9 mouse cellular contexts compared by ENCODE assay signal in genomic region chr17:36252250-36252876, GRCm38 (mm10). TPM values are rescaled to one million over a fixed set of nuclear protein-coding genes. Genes with fewer than 3 reads are reported as not detected.
DNase-seq lines count a peak whose midpoint lies in the region; ATAC-seq lines count a peak whose summit lies in the region.
"Had no signal": no experiment of that assay in that cellular context is flagged by ENCODE, and none has a peak within 500 bp of the region (broad histone marks: within the 10 kb centered on the region; RNA-seq: fewer than 3 reads in every experiment).

No protein-coding gene starts in this region.

- no peaks in the 10 kb centered on the region for H3K9me3 ChIP-seq in embryonic facial prominence, embryonic 10.5 days
- no peaks in the 10 kb centered on the region for H3K9me3 ChIP-seq in hindbrain, embryonic 16.5 days (ENCODE audit: control insufficient read depth, low read length)
- H3K9me3 ChIP-seq in neural tube, embryonic 11.5 days (ENCODE audit: control insufficient read depth, low read length) = no peaks in the 10 kb centered on the region

- peak overlapping the region; percentile 54 for H3K4me2 ChIP-seq in hindbrain, embryonic 16.5 days (ENCODE audit: low read length)
- peak overlapping the region; percentile 38 for H3K4me2 ChIP-seq in neural tube, embryonic 11.5 days (ENCODE audit: low read depth)

- H3K27me3 ChIP-seq in embryonic facial prominence, embryonic 10.5 days (replicated peaks; ENCODE audit: low read depth, poor library complexity, severe bottlenecking) = peaks cover 57% of the 10 kb centered on the region
- H3K27me3 ChIP-seq in hindbrain, embryonic 16.5 days (replicated peaks; ENCODE audit: control insufficient read depth, insufficient read depth, low read length) = peaks cover 7% of the 10 kb centered on the region
- peaks cover 14% of the 10 kb centered on the region for H3K27me3 ChIP-seq in neural tube, embryonic 11.5 days (ENCODE audit: control insufficient read depth, insufficient read depth, low read length)

- peak; percentile 16 for DNase-seq in gastrocnemius, postnatal 14 days
- DNase-seq in gastrocnemius, postnatal 36 days = no peak
- DNase-seq in embryonic facial prominence, embryonic 10.5 days (ENCODE audit: low spot score) = peak; percentile 52
- DNase-seq in lung, adult 18-20 months = peak; percentile 38 to 45
- peak; percentile 41 for DNase-seq in neural tube, embryonic 11.5 days (ENCODE audit: low spot score)
- DNase-seq in cerebellum, adult 8-10 months = no peak
- no peak for DNase-seq in left cerebral cortex, postnatal 14 days (ENCODE audit: low spot score in 2 of 2)

- no peak overlapping the region for H3K27ac ChIP-seq in embryonic facial prominence, embryonic 10.5 days (replicated peaks)
- no peak overlapping the region for H3K27ac ChIP-seq in hindbrain, embryonic 16.5 days (ENCODE audit: low read depth, low read length)
- H3K27ac ChIP-seq in neural tube, embryonic 11.5 days (ENCODE audit: low read depth, low read length) = no peak overlapping the region

- peaks cover 4% of the 10 kb centered on the region; the same call in 1 of the 2 replicates for H3K36me3 ChIP-seq in embryonic facial prominence, embryonic 10.5 days (replicated peaks)
- H3K36me3 ChIP-seq in hindbrain, embryonic 16.5 days (ENCODE audit: control insufficient read depth, insufficient read depth, low read length) = no peaks in the 10 kb centered on the region
- no peaks in the 10 kb centered on the region for H3K36me3 ChIP-seq in neural tube, embryonic 11.5 days (ENCODE audit: control insufficient read depth, insufficient read depth, low read length)

- peak; percentile 32; the same call in 1 of the 2 replicates for ATAC-seq in hindbrain, embryonic 16.5 days
- no peak for ATAC-seq in neural tube, embryonic 11.5 days (ENCODE audit: insufficient read depth, low FRiP score, low TSS enrichment)

- H3K4me3 ChIP-seq in embryonic facial prominence, embryonic 10.5 days = peak overlapping the region; percentile 46
- peak overlapping the region; percentile 27 for H3K4me3 ChIP-seq in hindbrain, embryonic 16.5 days (ENCODE audit: low read length)
- 0 out of 2 replicates have a peak overlapping the region, but pooled peaks have one; percentile 6 for H3K4me3 ChIP-seq in neural tube, embryonic 11.5 days (ENCODE audit: low read depth, low read length)

- WGBS in embryonic facial prominence, embryonic 10.5 days = 13% methylated on average over 25 of the region's 25 CpGs
- WGBS in hindbrain, embryonic 16.5 days = 10% methylated on average over 25 of the region's 25 CpGs
- WGBS in neural tube, embryonic 11.5 days = 12% methylated on average over 25 of the region's 25 CpGs

- intact Hi-C loops in gastrocnemius, postnatal 14 days (cut with DNase I; ENCODE audit: low total_unique reads) = no loop called here
- intact Hi-C loops in gastrocnemius, postnatal 36 days (cut with DNase I) = no loop called here
- intact Hi-C loops in left cerebral cortex, postnatal 14 days (cut with DNase I) = loop anchor here (10.0 kb wide), 1 partner anchor 328 kb away; no protein-coding TSS in a partner anchor

- peak overlapping the region; percentile 50; the same call in 1 of the 2 replicates for H3K9ac ChIP-seq in hindbrain, embryonic 16.5 days (ENCODE audit: low read depth, low read length)
- no peak overlapping the region for H3K9ac ChIP-seq in neural tube, embryonic 11.5 days (ENCODE audit: low read length)

- peaks cover 14% of the 10 kb centered on the region for H3K4me1 ChIP-seq in embryonic facial prominence, embryonic 10.5 days
- peaks cover 5% of the 10 kb centered on the region for H3K4me1 ChIP-seq in hindbrain, embryonic 16.5 days (ENCODE audit: control insufficient read depth, insufficient read depth, low read depth, low read length)
- no peaks in the 10 kb centered on the region for H3K4me1 ChIP-seq in neural tube, embryonic 11.5 days (ENCODE audit: control insufficient read depth, insufficient read depth, low read length)

RNA-seq across cellular contexts. Expression of gene Rpp21, which starts 5.5 kb away (rescaled TPM):
- total RNA-seq in gastrocnemius, postnatal 14 days (2021) = 10 to 100 TPM; 22.5 to 23.4 TPM
- 10 to 100 TPM; 34.5 to 39.6 TPM for total RNA-seq in gastrocnemius, postnatal 36 days (2021)
- 86.2 and 95.7 TPM in 2 replicates for polyA plus RNA-seq in embryonic facial prominence, embryonic 10.5 days (2016; fragmentation: Nextera tagmentation; extraction: Ambion mirVana)
- 117 and 131 TPM in 2 replicates for polyA plus RNA-seq in hindbrain, embryonic 16.5 days (2015; fragmentation: Nextera tagmentation; extraction: Ambion mirVana)
- polyA plus RNA-seq in neural tube, embryonic 11.5 days (2014; fragmentation: Nextera tagmentation; extraction: Ambion mirVana) = 86.5 and 87.2 TPM in 2 replicates
- 10 to 100 TPM; 43.5 to 51.3 TPM for total RNA-seq in left cerebral cortex, postnatal 14 days (2021)

RNA-seq across cellular contexts. Expression of gene Trim39, which starts 19.7 kb away (rescaled TPM):
- 1 to 10 TPM; 3.1 to 4.1 TPM for total RNA-seq in gastrocnemius, postnatal 14 days (2021)
- total RNA-seq in gastrocnemius, postnatal 36 days (2021) = 1 to 10 TPM; 4.0 to 5.9 TPM
- 22.5 and 24.2 TPM in 2 replicates for polyA plus RNA-seq in embryonic facial prominence, embryonic 10.5 days (2016; fragmentation: Nextera tagmentation; extraction: Ambion mirVana)
- polyA plus RNA-seq in hindbrain, embryonic 16.5 days (2015; fragmentation: Nextera tagmentation; extraction: Ambion mirVana) = 22.1 and 25.4 TPM in 2 replicates
- polyA plus RNA-seq in neural tube, embryonic 11.5 days (2014; fragmentation: Nextera tagmentation; extraction: Ambion mirVana) = 18.0 and 19.8 TPM in 2 replicates
- total RNA-seq in left cerebral cortex, postnatal 14 days (2021) = 10 to 100 TPM; 20.0 to 20.2 TPM

RNA-seq across cellular contexts. Expression of gene H2-M10.2, which starts 33.9 kb away (rescaled TPM):
- not detected for total RNA-seq in gastrocnemius, postnatal 14 days (2021)
- total RNA-seq in gastrocnemius, postnatal 36 days (2021) = not detected
- polyA plus RNA-seq in embryonic facial prominence, embryonic 10.5 days (2016; fragmentation: Nextera tagmentation; extraction: Ambion mirVana) = 0.17 TPM in 1 of 2 replicates, not detected in the other
- 0.14 and 0.19 TPM in 2 replicates for polyA plus RNA-seq in hindbrain, embryonic 16.5 days (2015; fragmentation: Nextera tagmentation; extraction: Ambion mirVana)
- not detected in 2 replicates for polyA plus RNA-seq in neural tube, embryonic 11.5 days (2014; fragmentation: Nextera tagmentation; extraction: Ambion mirVana)
- total RNA-seq in left cerebral cortex, postnatal 14 days (2021) = not detected
- polyA plus RNA-seq: large intestine, adult 2 months had no signal

Comparison
In these comparisons a context has a peak if more than half of its experiments do, and no peak if none do; other contexts are left out.
1. DNase-seq: peak in gastrocnemius, postnatal 14 days (single experiment), embryonic facial prominence, embryonic 10.5 days (single experiment), lung, adult 18-20 months (2 of 2) and neural tube, embryonic 11.5 days (single experiment); none in gastrocnemius, postnatal 36 days (0 of 2), cerebellum, adult 8-10 months (single experiment) and left cerebral cortex, postnatal 14 days (0 of 2).
2. Peak in every context shown above with its lines, with median percentiles within 50 percentile points of each other: H3K4me3 ChIP-seq.